Mouse (Mus musculus): ENCODE data around the gene Tnrc18.

Gene Tnrc18

GRCm38 (mm10) chr5:142692248-142692647 is 125.2 kb downstream of the Tnrc18 start, which contains the start of gene Slc29a4:
Gene Slc29a4 (plus strand): TSS chr5:142692512.
- DNase-seq (ENCODE audit: low spot score) = no peak

- no peak for DNase-seq (ENCODE audit: low spot score)
Observed at GRCm38 (mm10) chr5:142690343-142690742, 127.1 kb downstream of the Tnrc18 start.

- no peak for DNase-seq (ENCODE audit: low spot score)
Observed at GRCm38 (mm10) chr5:142688866-142689265, 128.6 kb downstream of the Tnrc18 start.

- DNase-seq (ENCODE audit: low spot score) = no peak
Observed at GRCm38 (mm10) chr5:142682529-142682928, 134.9 kb downstream of the Tnrc18 start.

- DNase-seq (ENCODE audit: low spot score) = peak; percentile 84
Observed at GRCm38 (mm10) chr5:142681911-142682310, 135.6 kb downstream of the Tnrc18 start.

GRCm38 (mm10) chr5:142679065-142679464 is 138.4 kb downstream of the Tnrc18 start:
- no peak for DNase-seq (ENCODE audit: low spot score)

GRCm38 (mm10) chr5:142678141-142678571 is 139.3 kb downstream of the Tnrc18 start:
- no peak for DNase-seq (ENCODE audit: low spot score)
